ENCODE assay signal across 29 mouse cellular contexts in genomic region chr9:122757614-122758013, GRCm38 (mm10). TPM values are rescaled to one million over a fixed set of nuclear protein-coding genes. Genes with fewer than 3 reads are reported as not detected.
"Had no signal": no experiment of that assay in that cellular context is flagged by ENCODE, and none has a peak within 500 bp of the region (broad histone marks: within the 10 kb centered on the region; RNA-seq: fewer than 3 reads in every experiment).

No protein-coding gene starts in this region.

- H3K36me3 ChIP-seq: intestine, embryonic 15.5 days; liver, embryonic 13.5 days; midbrain, embryonic 12.5 days; midbrain, embryonic 15.5 days; neural tube, embryonic 12.5 days; neural tube, embryonic 15.5 days had no signal

- H3K4me1 ChIP-seq: intestine, embryonic 15.5 days; midbrain, embryonic 12.5 days; midbrain, embryonic 15.5 days; neural tube, embryonic 12.5 days; neural tube, embryonic 15.5 days had no signal

- H3K27me3 ChIP-seq: intestine, embryonic 15.5 days; liver, embryonic 13.5 days; midbrain, embryonic 12.5 days; midbrain, embryonic 15.5 days; neural tube, embryonic 12.5 days; neural tube, embryonic 15.5 days had no signal

- H3K4me3 ChIP-seq: intestine, embryonic 15.5 days; left cerebral cortex, adult 2 months; liver, embryonic 13.5 days; midbrain, embryonic 12.5 days; midbrain, embryonic 15.5 days; neural tube, embryonic 12.5 days; neural tube, embryonic 15.5 days had no signal

- H3K9me3 ChIP-seq: intestine, embryonic 15.5 days; liver, embryonic 13.5 days; midbrain, embryonic 12.5 days; midbrain, embryonic 15.5 days; neural tube, embryonic 12.5 days; neural tube, embryonic 15.5 days had no signal

- H3K27ac ChIP-seq: intestine, embryonic 15.5 days; left cerebral cortex, adult 2 months; liver, embryonic 13.5 days; macrophage; midbrain, embryonic 12.5 days; midbrain, embryonic 15.5 days; neural tube, embryonic 12.5 days; neural tube, embryonic 15.5 days had no signal

- H3K9ac ChIP-seq: intestine, embryonic 15.5 days; liver, embryonic 13.5 days; midbrain, embryonic 12.5 days; midbrain, embryonic 15.5 days; neural tube, embryonic 12.5 days; neural tube, embryonic 15.5 days had no signal

- DNase-seq: kidney, adult 18-20 months; kidney, adult 9 months; kidney, postnatal 14 days; kidney, postnatal 4 days; layer of hippocampus, adult 9-11 months; layer of hippocampus, postnatal 36 days; liver, embryonic 13.5 days; retina, postnatal 1 day; right cerebral cortex, postnatal 25 days; thymus, adult 2 months; thymus, postnatal 14 days; thymus, postnatal 4 days had no signal

- ATAC-seq: intestine, embryonic 15.5 days; midbrain, embryonic 15.5 days had no signal

- H3K4me2 ChIP-seq: intestine, embryonic 15.5 days; liver, embryonic 13.5 days; midbrain, embryonic 12.5 days; midbrain, embryonic 15.5 days; neural tube, embryonic 12.5 days; neural tube, embryonic 15.5 days had no signal

RNA-seq across cellular contexts. Expression of gene Topaz1, which starts 10.5 kb away (rescaled TPM):
- total RNA-seq: layer of hippocampus, adult 18-20 months; layer of hippocampus, postnatal 36 days; left cerebral cortex, adult 2 months; left cerebral cortex, postnatal 10 days; left cerebral cortex, postnatal 36 days; liver, adult 2 months; megakaryocyte, adult 5-6 weeks had no signal
- polyA plus RNA-seq: intestine, embryonic 15.5 days; kidney, embryonic 16.5 days; limb, embryonic 11.5 days; limb, embryonic 14.5 days; liver, adult 2 months; liver, embryonic 13.5 days; liver, embryonic 16.5 days; macrophage; midbrain, embryonic 12.5 days; midbrain, embryonic 15.5 days; neural tube, embryonic 12.5 days; neural tube, embryonic 15.5 days; spleen, adult 2 months; thymus, adult 2 months had no signal
